Mouse (Mus musculus): ENCODE measurements around the gene Prdx5.

GRCm38 (mm10) chr19:6906199-6906598 lies 3.7 kb downstream of the Prdx5 start:
- no peak for TF ChIP-seq MAFK (IDR thresholded peaks at IDR 0.05; ENCODE audit: insufficient read depth, low read depth, low read length)
- no peak for TF ChIP-seq CHD2 (IDR thresholded peaks at IDR 0.05; ENCODE audit: low read depth, low read length)
- no peak for TF ChIP-seq HCFC1 (IDR thresholded peaks at IDR 0.05; ENCODE audit: borderline replicate concordance, insufficient read depth, low read length)
